Mouse (Mus musculus) limb, embryonic 10.5 days (tissue): ENCODE results near the gene Fryl. TPM values are rescaled to one million over a fixed set of nuclear protein-coding genes. Genes with fewer than 3 reads are reported as not detected.

ENCODE experiments used
- DNase-seq: peaks from one replicate; pipeline ENCODE4 v3.0.0-alpha.2; 2017; ENCODE audit warnings: low spot score
- H3K27ac ChIP-seq: fragments of 300-500 bp; sonication (generic); 2 replicates; pipeline ENCODE4 v1.5.1; 2016; ENCODE audit warnings: mild to moderate bottlenecking
- H3K27me3 ChIP-seq: fragments of 300-500 bp; sonication (generic); 2 replicates; pipeline ENCODE4 v1.6.1; 2016; ENCODE audit warnings: low read depth, mild to moderate bottlenecking; ENCODE audit not compliant: poor library complexity, severe bottlenecking
- H3K36me3 ChIP-seq: fragments of 300-500 bp; sonication (generic); 2 replicates; pipeline ENCODE4 v1.6.1; 2016; ENCODE audit warnings: mild to moderate bottlenecking, moderate library complexity
- H3K4me1 ChIP-seq: fragments of 300-500 bp; sonication (generic); 2 replicates; pipeline ENCODE4 v1.6.1; 2016
- H3K4me3 ChIP-seq: fragments of 300-500 bp; sonication (generic); 2 replicates; pipeline ENCODE4 v1.5.1; 2016; ENCODE audit warnings: mild to moderate bottlenecking, moderate library complexity
- H3K9me3 ChIP-seq: fragments of 300-500 bp; sonication (generic); replicated peaks from 2 replicates; pipeline ENCODE4 v1.6.1; 2016; ENCODE audit warnings: mild to moderate bottlenecking
- WGBS: fragments of 180-500 bp; shearing (Covaris S2); methylation state at CpG from one replicate; pipeline ENCODE4 v1.1.7; 2016; 5-methylcytosine and 5-hydroxymethylcytosine counted together
- polyA plus RNA-seq: library from polyadenylated mRNA; unstranded; fragments of >200 nt; fragmentation: Nextera tagmentation; extraction: Ambion mirVana; gene quantifications from 2 replicates; pipeline ENCODE4 v1.2.1, GENCODE M21; 2016

Fryl gene
- polyA plus RNA-seq, 1 experiment from 2014 or later = 22.6 TPM

DNA sequence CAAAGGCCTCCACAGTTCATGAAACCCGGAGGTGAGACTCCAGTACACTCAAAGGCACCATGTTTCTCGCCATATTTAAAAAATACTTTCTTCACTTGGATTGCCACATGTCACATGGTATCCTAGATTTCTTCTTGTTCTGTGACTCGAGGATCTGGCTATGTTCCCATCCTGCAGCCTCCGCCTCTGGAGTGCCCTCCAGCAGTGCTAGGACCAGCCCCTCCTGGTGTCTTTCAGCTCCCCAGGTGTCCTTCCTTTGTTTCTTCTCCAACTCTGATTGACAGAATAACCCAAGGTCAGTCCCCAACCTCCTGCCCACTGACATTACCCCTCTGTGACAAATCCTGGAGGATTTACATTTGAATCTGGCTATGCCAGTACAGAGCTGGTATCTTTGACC lies 26.2 kb downstream of the Fryl start:
- Histone ChIP-seq H3K36me3 (no peaks in the 10 kb centered on the region; the same call in 1 of the 2 replicates), H3K27ac (no peak overlapping the region), H3K4me3 (no peak overlapping the region), H3K4me1 (peaks cover 46% of the 10 kb centered on the region), H3K27me3 (no peaks in the 10 kb centered on the region), H3K9me3 (no peaks in the 10 kb centered on the region)
- 48% methylated on average over 4 of the region's 4 CpGs for WGBS
- no peak for DNase-seq

DNA sequence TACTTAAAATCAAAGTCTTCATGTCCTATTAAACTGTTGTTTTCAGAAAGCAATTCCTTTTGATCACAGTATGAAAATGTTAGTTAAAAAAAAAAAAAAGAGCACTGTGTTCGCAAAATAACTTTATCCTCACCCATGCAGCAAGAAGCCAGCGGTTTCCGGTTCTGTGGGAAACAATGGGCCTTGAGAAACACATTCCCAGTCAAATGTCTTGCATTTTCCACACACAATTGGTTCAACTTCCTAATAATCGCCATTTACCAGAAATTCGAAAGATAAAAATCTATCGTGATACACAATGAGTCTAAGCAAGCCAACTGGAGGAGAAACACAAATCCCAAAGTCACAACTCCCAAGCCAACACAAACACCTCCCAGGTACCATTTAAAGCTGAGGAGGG lies 27.0 kb downstream of the Fryl start:
- no peaks in the 10 kb centered on the region for H3K9me3 ChIP-seq
- no peak overlapping the region for H3K4me3 ChIP-seq
- no peaks in the 10 kb centered on the region; the same call in 1 of the 2 replicates for H3K36me3 ChIP-seq
- no peak overlapping the region for H3K27ac ChIP-seq
- DNase-seq = no peak
- peaks cover 41% of the 10 kb centered on the region for H3K4me1 ChIP-seq
- WGBS = 73% methylated on average over 6 of the region's 6 CpGs
- H3K27me3 ChIP-seq = no peaks in the 10 kb centered on the region

DNA sequence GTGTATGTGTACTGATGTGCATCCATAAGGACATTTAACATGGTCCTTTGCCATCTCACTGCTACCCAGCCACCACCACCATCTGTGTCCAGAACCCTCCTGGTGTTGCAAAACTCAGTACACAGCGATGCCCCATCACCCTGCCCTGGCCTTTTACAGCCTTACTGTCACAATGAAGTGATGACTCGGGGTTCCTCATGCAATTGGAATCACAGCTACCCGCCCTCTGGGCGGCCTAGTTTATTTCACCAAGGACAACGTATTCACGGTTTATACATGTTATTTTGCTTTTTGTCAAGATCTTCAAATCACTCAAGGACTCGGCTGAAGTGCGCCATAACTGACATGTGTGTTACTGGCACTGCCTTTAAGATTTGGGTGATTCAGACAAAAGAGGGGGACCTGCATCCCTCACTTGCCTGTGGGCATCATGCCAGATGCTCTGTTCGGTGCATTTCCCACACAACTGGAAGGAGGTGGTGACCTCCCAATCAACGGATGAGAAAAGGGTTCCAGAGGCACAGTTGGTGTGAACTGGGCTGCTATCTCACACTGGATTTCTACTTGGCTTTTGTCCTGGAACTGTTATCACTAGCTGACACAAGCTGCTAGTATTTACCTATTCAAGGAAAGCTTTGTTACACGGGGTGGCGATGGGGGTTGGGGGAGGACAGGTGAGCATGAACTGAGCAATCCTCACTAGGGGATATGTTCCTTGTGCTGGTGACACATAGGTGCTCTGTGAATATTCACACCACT lies 27.9 kb downstream of the Fryl start:
- Histone ChIP-seq H3K4me3 (no peak overlapping the region), H3K9me3 (no peaks in the 10 kb centered on the region), H3K27ac (no peak overlapping the region), H3K4me1 (peaks cover 31% of the 10 kb centered on the region), H3K36me3 (no peaks in the 10 kb centered on the region; the same call in 1 of the 2 replicates), H3K27me3 (no peaks in the 10 kb centered on the region)
- no peak for DNase-seq
- whole genome bisulfite sequencing = 86% methylated on average over 12 of the region's 12 CpGs

DNA sequence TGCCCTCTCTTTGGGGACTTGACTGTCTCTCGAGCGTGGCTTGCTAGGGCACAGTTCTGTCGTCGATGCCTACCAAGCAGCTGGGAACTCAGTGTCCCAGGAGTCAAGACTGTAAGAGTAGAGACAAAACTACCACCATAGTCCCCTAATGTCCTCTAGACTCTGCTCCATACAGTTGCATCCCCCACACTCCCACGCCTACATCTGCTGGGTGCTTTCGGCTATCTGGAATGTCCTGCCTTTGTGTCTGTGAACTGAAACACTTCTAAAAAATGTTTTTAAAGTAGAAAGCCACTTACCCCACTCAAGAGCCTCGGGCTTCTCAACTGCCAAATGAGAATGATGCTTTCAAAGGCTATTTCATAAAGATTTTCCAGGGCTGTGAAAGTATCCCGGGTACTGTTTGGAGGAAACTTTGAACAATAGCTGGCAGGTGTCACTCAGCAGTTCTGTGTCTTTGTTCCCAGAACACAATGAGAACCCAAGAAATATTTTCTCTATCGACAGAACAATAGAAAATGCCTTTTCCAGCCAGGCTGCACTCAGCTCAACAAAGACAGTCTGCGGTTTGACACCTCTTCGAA lies 28.8 kb downstream of the Fryl start:
- Histone ChIP-seq H3K27me3 (no peaks in the 10 kb centered on the region), H3K27ac (no peak overlapping the region), H3K4me3 (no peak overlapping the region), H3K4me1 (peaks cover 23% of the 10 kb centered on the region), H3K9me3 (no peaks in the 10 kb centered on the region), H3K36me3 (no peaks in the 10 kb centered on the region; the same call in 1 of the 2 replicates)
- whole genome bisulfite sequencing = 90% methylated on average over 11 of the region's 11 CpGs
- DNase-seq = no peak

DNA sequence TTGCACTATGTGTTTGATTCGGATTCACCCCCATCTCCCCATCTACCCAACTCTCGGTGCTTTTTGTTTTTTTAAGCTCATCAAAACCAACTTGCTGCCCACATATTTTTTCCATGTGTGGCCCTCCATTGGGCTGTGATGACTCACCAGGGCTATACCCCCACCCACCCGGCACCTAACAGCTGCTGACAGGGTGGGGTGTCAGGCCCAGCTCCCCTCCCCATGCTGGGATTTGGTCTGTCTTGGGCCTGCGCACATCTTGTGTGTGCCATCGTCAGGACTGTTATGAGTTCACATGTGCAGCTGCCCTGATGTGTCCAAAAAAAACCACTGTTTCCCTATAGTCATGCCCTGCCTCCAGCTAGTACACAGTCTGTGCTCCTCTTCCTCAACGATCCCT lies 33.4 kb downstream of the Fryl start:
- Histone ChIP-seq H3K9me3 (no peaks in the 10 kb centered on the region), H3K36me3 (peaks cover 17% of the 10 kb centered on the region), H3K27ac (no peak overlapping the region), H3K27me3 (no peaks in the 10 kb centered on the region), H3K4me3 (no peak overlapping the region), H3K4me1 (no peaks in the 10 kb centered on the region)
- no peak for DNase-seq
- 79% methylated on average over 6 of the region's 6 CpGs for WGBS

DNA sequence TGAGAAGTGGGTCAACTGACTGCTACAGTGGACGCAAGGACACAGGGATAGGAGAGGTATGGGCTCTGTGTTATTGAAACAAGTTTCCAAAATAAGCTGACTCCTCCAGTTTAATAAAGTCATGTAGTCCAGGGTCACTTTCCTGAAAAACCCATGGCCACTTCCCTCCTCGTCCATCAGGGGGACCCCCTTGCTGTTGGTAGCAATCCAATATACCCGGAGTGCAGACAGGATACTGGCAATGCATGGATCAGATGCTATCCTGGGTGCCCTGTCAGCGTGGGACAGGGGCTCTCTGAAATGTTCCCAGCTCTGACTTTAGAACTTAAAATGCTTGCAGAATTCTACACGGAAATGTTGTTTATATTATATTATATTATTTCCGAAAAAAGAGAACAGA lies 34.0 kb downstream of the Fryl start:
- Histone ChIP-seq H3K36me3 (peaks cover 17% of the 10 kb centered on the region), H3K4me1 (no peaks in the 10 kb centered on the region), H3K27me3 (no peaks in the 10 kb centered on the region), H3K4me3 (no peak overlapping the region), H3K27ac (no peak overlapping the region), H3K9me3 (no peaks in the 10 kb centered on the region)
- DNase-seq = no peak
- WGBS = 53% methylated on average over 6 of the region's 6 CpGs

DNA sequence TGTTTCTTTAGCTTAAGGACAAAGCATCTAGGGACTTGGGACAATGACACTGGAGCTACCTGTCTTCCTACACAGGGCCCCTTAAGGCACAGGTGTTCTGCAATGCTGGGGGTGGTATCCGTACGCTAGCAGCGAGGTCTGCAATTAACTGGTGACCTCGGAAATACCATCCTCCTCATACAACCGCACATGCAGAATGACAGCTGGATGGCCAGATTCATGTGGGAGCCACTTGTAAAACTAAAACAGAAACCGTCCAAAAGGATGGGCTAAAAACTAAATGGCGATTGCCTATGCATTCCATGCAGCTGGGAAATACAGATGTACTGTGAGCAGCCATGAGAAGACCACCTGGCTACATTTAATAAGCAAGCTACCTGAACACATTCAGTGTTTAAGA lies 34.6 kb downstream of the Fryl start:
- Histone ChIP-seq H3K9me3 (no peaks in the 10 kb centered on the region), H3K27me3 (no peaks in the 10 kb centered on the region), H3K27ac (no peak overlapping the region), H3K4me1 (no peaks in the 10 kb centered on the region), H3K36me3 (peaks cover 19% of the 10 kb centered on the region), H3K4me3 (no peak overlapping the region)
- DNase-seq = no peak
- 82% methylated on average over 7 of the region's 7 CpGs for WGBS

DNA sequence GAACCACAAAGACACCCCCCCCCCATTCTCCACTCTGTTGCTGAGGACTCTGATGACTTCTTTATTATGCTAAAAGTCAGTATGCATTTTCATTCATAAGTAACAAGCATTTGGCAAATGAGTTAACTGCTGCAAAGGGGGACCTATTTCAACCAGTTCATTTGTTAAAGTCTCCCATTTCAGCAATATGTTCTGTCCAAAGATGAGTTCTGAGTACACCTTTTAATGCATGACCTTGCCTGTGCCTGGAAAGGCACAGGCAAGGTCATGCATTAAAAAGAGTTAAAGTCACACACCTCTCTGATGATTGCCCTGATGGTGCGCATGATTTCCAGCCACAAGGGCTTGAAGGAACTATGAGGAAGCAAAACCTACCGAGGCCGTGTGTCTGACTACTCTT lies 36.7 kb downstream of the Fryl start:
- Histone ChIP-seq H3K27ac (no peak overlapping the region), H3K4me1 (no peaks in the 10 kb centered on the region), H3K27me3 (no peaks in the 10 kb centered on the region), H3K36me3 (peaks cover 19% of the 10 kb centered on the region), H3K4me3 (no peak overlapping the region), H3K9me3 (no peaks in the 10 kb centered on the region)
- DNase-seq = no peak
- 77% methylated on average over 3 of the region's 3 CpGs for WGBS

DNA sequence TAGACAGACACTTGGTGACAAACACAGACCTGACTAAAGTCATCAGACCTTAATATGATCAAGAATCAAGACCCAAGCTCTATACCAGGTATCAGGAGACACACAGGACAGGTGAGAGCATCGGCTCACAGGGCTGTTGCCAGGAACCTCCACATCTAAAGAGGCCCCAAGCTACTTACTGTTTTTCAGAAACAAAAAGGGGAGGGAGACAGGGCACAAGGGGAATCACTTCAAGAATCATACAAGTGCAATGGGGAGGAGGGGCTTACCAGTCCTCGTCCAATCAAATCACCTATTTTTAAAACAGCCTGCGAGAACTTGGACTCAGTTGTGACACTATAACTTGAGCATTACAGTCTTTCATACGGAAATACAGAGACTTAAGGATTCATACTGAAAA lies 38.4 kb downstream of the Fryl start:
- Histone ChIP-seq H3K27me3 (no peaks in the 10 kb centered on the region), H3K27ac (no peak overlapping the region), H3K36me3 (peaks cover 30% of the 10 kb centered on the region), H3K4me1 (no peaks in the 10 kb centered on the region), H3K9me3 (no peaks in the 10 kb centered on the region), H3K4me3 (no peak overlapping the region)
- no peak for DNase-seq
- WGBS = 89% methylated on average over 4 of the region's 4 CpGs

DNA sequence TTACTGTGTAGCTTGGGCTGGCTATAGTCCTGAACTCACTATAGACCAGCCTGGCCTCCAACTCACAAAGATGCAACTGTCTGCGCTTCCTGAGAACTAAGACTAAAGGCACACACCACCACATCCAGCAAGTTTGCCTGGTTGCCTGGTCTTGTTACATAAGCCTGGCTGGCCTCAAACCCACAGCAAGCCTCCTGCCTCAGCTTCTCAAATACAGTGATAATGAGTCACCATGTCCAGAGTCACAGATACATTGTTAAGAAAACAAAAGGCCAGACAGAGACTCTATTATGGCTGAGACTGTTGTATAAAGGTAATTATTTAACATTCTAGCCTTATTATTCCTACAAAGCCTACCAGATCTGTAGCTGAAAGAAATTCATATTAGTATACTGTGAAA lies 39.3 kb downstream of the Fryl start:
- Histone ChIP-seq H3K9me3 (no peaks in the 10 kb centered on the region), H3K4me3 (no peak overlapping the region), H3K27me3 (no peaks in the 10 kb centered on the region), H3K27ac (no peak overlapping the region), H3K4me1 (no peaks in the 10 kb centered on the region), H3K36me3 (peaks cover 39% of the 10 kb centered on the region)
- WGBS = 92% methylated on average over 1 of the region's 1 CpGs
- no peak for DNase-seq

DNA sequence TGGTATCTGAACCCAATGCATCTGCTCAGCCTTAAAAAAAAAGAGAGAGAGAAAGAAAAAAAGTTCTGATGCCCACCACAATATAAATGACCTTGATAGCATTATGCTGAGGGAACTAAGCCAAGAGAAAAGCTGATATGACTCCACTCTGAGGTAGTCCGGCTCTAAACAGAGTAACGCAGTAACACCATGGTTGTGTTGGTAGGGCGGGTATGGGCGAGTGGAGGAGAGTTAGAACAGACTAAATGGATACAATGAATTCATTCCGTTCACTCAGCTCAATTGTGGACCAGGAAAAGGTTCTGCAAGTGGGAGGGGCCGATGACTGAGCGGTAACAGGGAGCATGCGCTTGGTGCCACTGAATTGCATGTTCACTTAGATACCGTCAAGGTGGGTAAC lies 40.4 kb downstream of the Fryl start:
- Histone ChIP-seq H3K27ac (no peak overlapping the region), H3K36me3 (peaks cover 41% of the 10 kb centered on the region), H3K9me3 (no peaks in the 10 kb centered on the region), H3K4me3 (no peak overlapping the region), H3K4me1 (no peaks in the 10 kb centered on the region), H3K27me3 (no peaks in the 10 kb centered on the region)
- no peak for DNase-seq
- 95% methylated on average over 9 of the region's 9 CpGs for WGBS

DNA sequence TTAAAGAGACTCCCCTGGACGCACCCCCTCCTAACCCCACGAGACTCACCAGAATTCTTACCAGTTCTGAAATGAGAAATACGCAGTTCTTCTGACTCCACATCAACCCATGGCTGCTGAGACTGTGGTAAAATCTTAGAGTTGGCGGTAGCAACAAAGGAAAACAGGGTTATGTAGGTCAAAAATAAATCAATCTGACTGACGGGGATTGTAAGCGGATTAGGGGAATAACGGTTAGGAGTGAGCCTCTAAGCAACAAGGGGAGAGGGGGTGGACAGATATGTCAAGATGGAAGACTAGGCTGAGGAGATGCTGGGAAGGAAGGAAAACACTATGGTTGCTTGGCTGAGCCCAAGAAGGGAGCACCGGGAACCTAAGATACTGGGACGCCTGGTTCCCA lies 44.0 kb downstream of the Fryl start:
- 83% methylated on average over 9 of the region's 9 CpGs for WGBS
- no peak overlapping the region for H3K27ac ChIP-seq
- H3K4me1 ChIP-seq = no peaks in the 10 kb centered on the region
- H3K27me3 ChIP-seq = no peaks in the 10 kb centered on the region
- no peak overlapping the region for H3K4me3 ChIP-seq
- peaks cover 36% of the 10 kb centered on the region for H3K36me3 ChIP-seq
- H3K9me3 ChIP-seq = no peaks in the 10 kb centered on the region
- DNase-seq = no peak

DNA sequence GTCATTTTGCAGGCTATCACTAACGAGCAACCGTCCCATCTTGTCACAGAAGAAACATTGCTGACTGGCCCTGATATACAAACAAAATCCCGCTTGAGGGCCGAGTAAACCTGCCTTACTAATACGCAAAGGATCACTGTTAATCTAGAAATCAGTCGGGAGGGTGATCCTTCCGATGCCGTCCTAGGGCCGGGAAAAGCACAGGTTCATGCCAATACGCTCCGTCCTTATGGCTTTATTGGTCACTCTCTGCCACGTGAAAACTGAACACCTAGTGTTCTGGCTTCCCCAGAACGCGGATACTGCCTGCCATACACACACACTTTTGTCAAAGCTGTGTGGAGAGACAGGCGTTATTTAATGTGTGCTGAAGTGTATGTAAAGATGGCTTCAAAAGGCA lies 44.5 kb downstream of the Fryl start:
- 96% methylated on average over 15 of the region's 15 CpGs for WGBS
- Histone ChIP-seq H3K27me3 (no peaks in the 10 kb centered on the region), H3K4me1 (no peaks in the 10 kb centered on the region), H3K9me3 (no peaks in the 10 kb centered on the region), H3K36me3 (peaks cover 34% of the 10 kb centered on the region), H3K27ac (no peak overlapping the region), H3K4me3 (no peak overlapping the region)
- DNase-seq = no peak

DNA sequence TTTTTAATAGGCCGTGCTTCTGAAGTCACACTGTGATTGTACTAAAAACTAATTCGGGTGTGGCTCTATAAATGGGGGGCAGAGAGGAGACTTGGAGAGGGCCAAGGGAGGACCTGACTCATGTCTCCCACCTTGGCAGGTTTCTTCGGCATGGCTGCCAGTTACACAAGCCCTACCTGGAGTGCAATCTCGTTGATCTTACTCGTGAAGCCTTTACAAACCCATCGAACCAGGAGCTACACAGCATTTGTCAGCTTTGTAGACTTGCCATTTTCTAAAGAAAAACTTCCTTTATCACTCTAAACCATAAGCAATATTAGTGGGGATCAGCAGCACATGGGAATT lies 45.5 kb downstream of the Fryl start:
- DNase-seq = peak; percentile 15
- H3K4me1 ChIP-seq = no peaks in the 10 kb centered on the region
- no peak overlapping the region for H3K4me3 ChIP-seq
- no peaks in the 10 kb centered on the region for H3K9me3 ChIP-seq
- WGBS = 96% methylated on average over 6 of the region's 6 CpGs
- peaks cover 34% of the 10 kb centered on the region for H3K36me3 ChIP-seq
- H3K27me3 ChIP-seq = no peaks in the 10 kb centered on the region
- no peak overlapping the region for H3K27ac ChIP-seq
